Mouse (Mus musculus): ENCODE data around the gene Fzd9. TPM values are rescaled to one million over a fixed set of nuclear protein-coding genes. Genes with fewer than 3 reads are reported as not detected.

Fzd9 gene
- polyA plus RNA-seq, 1 experiment from 2014 or later, result 3.4 TPM

- Histone ChIP-seq H3K4me1 (ENCODE audit: control insufficient read depth, insufficient read depth, low read length) (peaks cover 5% of the 10 kb centered on the region; the same call in 1 of the 2 replicates), H3K9me3 (replicated peaks; ENCODE audit: control insufficient read depth, low read length) (no peaks in the 10 kb centered on the region), H3K4me3 (ENCODE audit: low read depth, low read length) (no peak overlapping the region), H3K9ac (replicated peaks; ENCODE audit: low read length) (no peak overlapping the region), H3K27me3 (ENCODE audit: control insufficient read depth, insufficient read depth, low read length) (peaks cover 18% of the 10 kb centered on the region), H3K4me2 (ENCODE audit: low read depth, low read length) (no peak overlapping the region), H3K27ac (replicated peaks; ENCODE audit: low read depth, low read length) (no peak overlapping the region), H3K36me3 (replicated peaks; ENCODE audit: control insufficient read depth, insufficient read depth, low read depth, low read length) (peaks cover 19% of the 10 kb centered on the region)
- DNase-seq (ENCODE audit: low spot score) (no peak), ATAC-seq (replicated peaks; ENCODE audit: insufficient number of reproducible peaks, low FRiP score, low TSS enrichment, low read depth) (no peak)
- WGBS, result 74% methylated on average over 4 of the region's 4 CpGs
Measured at GRCm38 (mm10) chr5:135246531-135246930, 4.5 kb downstream of the Fzd9 start.

GRCm38 (mm10) chr5:135243166-135243565, 7.9 kb downstream of the Fzd9 start:
- no peak for DNase-seq (ENCODE audit: low spot score)
- H3K4me2 ChIP-seq (ENCODE audit: low read depth, low read length), result no peak overlapping the region
- WGBS, result 100% methylated on average over 1 of the region's 1 CpGs
- ATAC-seq (replicated peaks; ENCODE audit: insufficient number of reproducible peaks, low FRiP score, low TSS enrichment, low read depth), result no peak
- H3K9ac ChIP-seq (replicated peaks; ENCODE audit: low read length), result no peak overlapping the region
- H3K4me1 ChIP-seq (ENCODE audit: control insufficient read depth, insufficient read depth, low read length), result no peaks in the 10 kb centered on the region
- no peak overlapping the region for H3K27ac ChIP-seq (replicated peaks; ENCODE audit: low read depth, low read length)
- no peaks in the 10 kb centered on the region for H3K27me3 ChIP-seq (ENCODE audit: control insufficient read depth, insufficient read depth, low read length)
- H3K4me3 ChIP-seq (ENCODE audit: low read depth, low read length), result no peak overlapping the region
- no peaks in the 10 kb centered on the region for H3K9me3 ChIP-seq (replicated peaks; ENCODE audit: control insufficient read depth, low read length)
- H3K36me3 ChIP-seq (replicated peaks; ENCODE audit: control insufficient read depth, insufficient read depth, low read depth, low read length), result peaks cover 45% of the 10 kb centered on the region

GRCm38 (mm10) chr5:135242608-135243007, 8.4 kb downstream of the Fzd9 start:
- Histone ChIP-seq H3K27me3 (ENCODE audit: control insufficient read depth, insufficient read depth, low read length) (no peaks in the 10 kb centered on the region), H3K9ac (replicated peaks; ENCODE audit: low read length) (no peak overlapping the region), H3K9me3 (replicated peaks; ENCODE audit: control insufficient read depth, low read length) (no peaks in the 10 kb centered on the region), H3K27ac (replicated peaks; ENCODE audit: low read depth, low read length) (no peak overlapping the region), H3K4me2 (ENCODE audit: low read depth, low read length) (no peak overlapping the region), H3K4me1 (ENCODE audit: control insufficient read depth, insufficient read depth, low read length) (no peaks in the 10 kb centered on the region), H3K36me3 (replicated peaks; ENCODE audit: control insufficient read depth, insufficient read depth, low read depth, low read length) (peaks cover 50% of the 10 kb centered on the region), H3K4me3 (ENCODE audit: low read depth, low read length) (no peak overlapping the region)
- 90% methylated on average over 3 of the region's 3 CpGs for WGBS
- no peak for ATAC-seq (replicated peaks; ENCODE audit: insufficient number of reproducible peaks, low FRiP score, low TSS enrichment, low read depth)
- DNase-seq (ENCODE audit: low spot score), result no peak

- DNase-seq (ENCODE audit: low spot score), result no peak
- no peak for ATAC-seq (replicated peaks; ENCODE audit: insufficient number of reproducible peaks, low FRiP score, low TSS enrichment, low read depth)
- no peaks in the 10 kb centered on the region for H3K9me3 ChIP-seq (replicated peaks; ENCODE audit: control insufficient read depth, low read length)
- H3K4me2 ChIP-seq (ENCODE audit: low read depth, low read length), result no peak overlapping the region
- peaks cover 52% of the 10 kb centered on the region for H3K36me3 ChIP-seq (replicated peaks; ENCODE audit: control insufficient read depth, insufficient read depth, low read depth, low read length)
- H3K27ac ChIP-seq (replicated peaks; ENCODE audit: low read depth, low read length), result no peak overlapping the region
- WGBS, result 82% methylated on average over 12 of the region's 12 CpGs
- H3K4me1 ChIP-seq (ENCODE audit: control insufficient read depth, insufficient read depth, low read length), result no peaks in the 10 kb centered on the region
- H3K9ac ChIP-seq (replicated peaks; ENCODE audit: low read length), result no peak overlapping the region
- no peaks in the 10 kb centered on the region for H3K27me3 ChIP-seq (ENCODE audit: control insufficient read depth, insufficient read depth, low read length)
- H3K4me3 ChIP-seq (ENCODE audit: low read depth, low read length), result no peak overlapping the region
Measured at GRCm38 (mm10) chr5:135242136-135242535, 8.9 kb downstream of the Fzd9 start.

- H3K9ac ChIP-seq (replicated peaks; ENCODE audit: low read length), result no peak overlapping the region
- H3K4me2 ChIP-seq (ENCODE audit: low read depth, low read length), result no peak overlapping the region
- 74% methylated on average over 1 of the region's 1 CpGs for WGBS
- H3K4me3 ChIP-seq (ENCODE audit: low read depth, low read length), result no peak overlapping the region
- DNase-seq (ENCODE audit: low spot score), result no peak
- no peaks in the 10 kb centered on the region for H3K9me3 ChIP-seq (replicated peaks; ENCODE audit: control insufficient read depth, low read length)
- H3K27ac ChIP-seq (replicated peaks; ENCODE audit: low read depth, low read length), result no peak overlapping the region
- no peaks in the 10 kb centered on the region for H3K4me1 ChIP-seq (ENCODE audit: control insufficient read depth, insufficient read depth, low read length)
- ATAC-seq (replicated peaks; ENCODE audit: insufficient number of reproducible peaks, low FRiP score, low TSS enrichment, low read depth), result no peak
- peaks cover 52% of the 10 kb centered on the region for H3K36me3 ChIP-seq (replicated peaks; ENCODE audit: control insufficient read depth, insufficient read depth, low read depth, low read length)
- no peaks in the 10 kb centered on the region for H3K27me3 ChIP-seq (ENCODE audit: control insufficient read depth, insufficient read depth, low read length)
Measured at GRCm38 (mm10) chr5:135241474-135241873, 9.6 kb downstream of the Fzd9 start.

- no peaks in the 10 kb centered on the region for H3K4me1 ChIP-seq (ENCODE audit: control insufficient read depth, insufficient read depth, low read length)
- peaks cover 49% of the 10 kb centered on the region for H3K36me3 ChIP-seq (replicated peaks; ENCODE audit: control insufficient read depth, insufficient read depth, low read depth, low read length)
- no peak for DNase-seq (ENCODE audit: low spot score)
- H3K27me3 ChIP-seq (ENCODE audit: control insufficient read depth, insufficient read depth, low read length), result no peaks in the 10 kb centered on the region
- H3K4me3 ChIP-seq (ENCODE audit: low read depth, low read length), result no peak overlapping the region
- H3K9me3 ChIP-seq (replicated peaks; ENCODE audit: control insufficient read depth, low read length), result no peaks in the 10 kb centered on the region
- no peak overlapping the region for H3K4me2 ChIP-seq (ENCODE audit: low read depth, low read length)
- H3K27ac ChIP-seq (replicated peaks; ENCODE audit: low read depth, low read length), result no peak overlapping the region
- ATAC-seq (replicated peaks; ENCODE audit: insufficient number of reproducible peaks, low FRiP score, low TSS enrichment, low read depth), result no peak
- WGBS, result 79% methylated on average over 2 of the region's 2 CpGs
- no peak overlapping the region for H3K9ac ChIP-seq (replicated peaks; ENCODE audit: low read length)
Measured at GRCm38 (mm10) chr5:135238832-135239231, 12.2 kb downstream of the Fzd9 start.

GRCm38 (mm10) chr5:135236571-135236970, 14.5 kb downstream of the Fzd9 start:
- ATAC-seq (replicated peaks; ENCODE audit: insufficient number of reproducible peaks, low FRiP score, low TSS enrichment, low read depth), result no peak
- Histone ChIP-seq H3K27me3 (ENCODE audit: control insufficient read depth, insufficient read depth, low read length) (no peaks in the 10 kb centered on the region), H3K4me2 (ENCODE audit: low read depth, low read length) (no peak overlapping the region), H3K4me1 (ENCODE audit: control insufficient read depth, insufficient read depth, low read length) (no peaks in the 10 kb centered on the region), H3K9ac (replicated peaks; ENCODE audit: low read length) (no peak overlapping the region), H3K36me3 (replicated peaks; ENCODE audit: control insufficient read depth, insufficient read depth, low read depth, low read length) (peaks cover 49% of the 10 kb centered on the region), H3K27ac (replicated peaks; ENCODE audit: low read depth, low read length) (no peak overlapping the region), H3K4me3 (ENCODE audit: low read depth, low read length) (no peak overlapping the region), H3K9me3 (replicated peaks; ENCODE audit: control insufficient read depth, low read length) (no peaks in the 10 kb centered on the region)
- DNase-seq (ENCODE audit: low spot score), result peak; percentile 78
- WGBS, result 58% methylated on average over 2 of the region's 2 CpGs

GRCm38 (mm10) chr5:135233166-135233920, 17.7 kb downstream of the Fzd9 start:
- no peaks in the 10 kb centered on the region for H3K4me1 ChIP-seq (ENCODE audit: control insufficient read depth, insufficient read depth, low read length)
- no peak overlapping the region for H3K9ac ChIP-seq (replicated peaks; ENCODE audit: low read length)
- no peak overlapping the region for H3K4me2 ChIP-seq (ENCODE audit: low read depth, low read length)
- peaks cover 34% of the 10 kb centered on the region for H3K36me3 ChIP-seq (replicated peaks; ENCODE audit: control insufficient read depth, insufficient read depth, low read depth, low read length)
- no peak for ATAC-seq (replicated peaks; ENCODE audit: insufficient number of reproducible peaks, low FRiP score, low TSS enrichment, low read depth)
- no peaks in the 10 kb centered on the region for H3K9me3 ChIP-seq (replicated peaks; ENCODE audit: control insufficient read depth, low read length)
- DNase-seq (ENCODE audit: low spot score), result no peak
- H3K4me3 ChIP-seq (ENCODE audit: low read depth, low read length), result no peak overlapping the region
- no peaks in the 10 kb centered on the region for H3K27me3 ChIP-seq (ENCODE audit: control insufficient read depth, insufficient read depth, low read length)
- H3K27ac ChIP-seq (replicated peaks; ENCODE audit: low read depth, low read length), result no peak overlapping the region
- 87% methylated on average over 8 of the region's 8 CpGs for WGBS

All from embryonic facial prominence, embryonic 11.5 days (tissue).